Mouse (Mus musculus): ENCODE data around the gene Acad10.

Gene Acad10

GRCm38 (mm10) chr5:121597332-121597731, 63.0 kb downstream of the Acad10 start:
- peak; percentile 31 for DNase-seq (ENCODE audit: low spot score in 2 of 2)

DNA sequence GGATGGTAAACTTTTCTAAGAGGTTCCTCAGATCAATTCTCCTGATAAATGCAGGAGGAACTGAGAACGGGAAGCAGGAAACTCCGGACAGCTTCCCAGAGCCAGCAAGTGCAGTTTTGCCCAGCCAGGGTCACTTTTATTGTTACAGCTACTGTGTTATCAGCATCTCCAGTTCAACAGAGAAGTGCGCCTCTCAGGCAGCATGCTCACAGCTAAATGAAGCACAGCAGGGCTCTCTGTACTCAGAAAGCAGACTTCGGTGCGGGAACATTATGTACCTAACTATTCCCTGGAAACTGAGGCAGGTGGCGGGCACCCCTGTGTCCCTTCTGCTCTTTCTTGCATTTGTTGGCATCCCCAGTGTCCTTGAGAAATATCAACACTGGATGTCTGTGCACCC, 64.1 kb downstream of the Acad10 start:
- DNase-seq (ENCODE audit: low spot score in 2 of 2), result no peak

- no peak for DNase-seq (ENCODE audit: low spot score in 2 of 2)
Measured at GRCm38 (mm10) chr5:121595758-121596157, 64.6 kb downstream of the Acad10 start.

GRCm38 (mm10) chr5:121594714-121595313, 65.5 kb downstream of the Acad10 start:
- DNase-seq (ENCODE audit: low spot score in 2 of 2), result no peak

DNA sequence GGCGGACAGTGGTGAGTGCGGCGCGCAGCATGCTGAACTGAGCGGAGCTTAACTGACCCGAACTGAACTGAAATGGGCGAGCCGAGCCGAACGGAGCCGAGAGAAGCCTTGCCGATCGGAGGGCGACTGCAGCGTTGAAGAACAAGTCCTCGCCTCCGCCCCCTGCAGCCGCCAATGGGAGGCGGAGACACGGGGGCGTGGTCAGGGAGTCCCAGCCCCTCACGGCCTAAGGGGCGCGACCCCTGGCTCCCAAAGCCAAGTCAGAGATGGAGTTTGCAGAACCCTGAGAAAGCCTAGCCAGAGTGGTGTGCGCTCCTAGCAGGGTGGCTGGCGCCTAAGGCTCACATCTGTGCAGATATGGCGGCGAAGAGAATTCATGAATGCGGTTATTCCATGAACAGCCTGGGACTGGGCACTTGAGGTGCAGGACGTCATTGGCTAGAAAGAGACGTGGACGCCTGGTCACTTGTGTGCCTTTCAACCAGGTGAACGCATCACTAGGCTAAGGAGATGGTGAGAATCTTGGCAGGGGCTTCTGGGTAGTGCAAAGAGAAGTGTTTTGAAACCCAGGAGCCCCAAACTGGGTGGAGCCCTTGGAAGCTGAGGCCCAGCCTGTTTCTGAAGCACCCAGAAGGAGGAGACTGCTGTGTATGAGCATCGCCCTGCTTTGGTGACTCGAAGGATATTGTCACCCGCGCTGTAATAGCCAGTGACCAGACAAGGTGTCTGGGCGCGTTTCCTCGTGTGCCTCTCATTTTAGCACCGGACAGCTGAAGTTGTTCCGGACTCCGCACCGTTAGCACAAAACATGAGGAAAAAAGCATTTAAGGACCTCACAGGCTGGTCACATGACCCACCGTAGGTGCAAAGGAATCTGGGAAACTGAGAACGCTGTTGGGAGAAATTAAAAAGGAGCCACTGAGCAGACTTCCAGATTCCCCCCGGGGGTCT, 66.6 kb downstream of the Acad10 start, which contains the start of gene Aldh2:
Aldh2 (minus strand) TSS at position 374 of the 951 bp plus-strand sequence.
- peak; percentile 86 to 88 for DNase-seq (ENCODE audit: low spot score in 2 of 2)

- peak; percentile 15 to 22 for DNase-seq (ENCODE audit: low spot score in 2 of 2)
Measured at GRCm38 (mm10) chr5:121592816-121593407, 67.4 kb downstream of the Acad10 start.

DNA sequence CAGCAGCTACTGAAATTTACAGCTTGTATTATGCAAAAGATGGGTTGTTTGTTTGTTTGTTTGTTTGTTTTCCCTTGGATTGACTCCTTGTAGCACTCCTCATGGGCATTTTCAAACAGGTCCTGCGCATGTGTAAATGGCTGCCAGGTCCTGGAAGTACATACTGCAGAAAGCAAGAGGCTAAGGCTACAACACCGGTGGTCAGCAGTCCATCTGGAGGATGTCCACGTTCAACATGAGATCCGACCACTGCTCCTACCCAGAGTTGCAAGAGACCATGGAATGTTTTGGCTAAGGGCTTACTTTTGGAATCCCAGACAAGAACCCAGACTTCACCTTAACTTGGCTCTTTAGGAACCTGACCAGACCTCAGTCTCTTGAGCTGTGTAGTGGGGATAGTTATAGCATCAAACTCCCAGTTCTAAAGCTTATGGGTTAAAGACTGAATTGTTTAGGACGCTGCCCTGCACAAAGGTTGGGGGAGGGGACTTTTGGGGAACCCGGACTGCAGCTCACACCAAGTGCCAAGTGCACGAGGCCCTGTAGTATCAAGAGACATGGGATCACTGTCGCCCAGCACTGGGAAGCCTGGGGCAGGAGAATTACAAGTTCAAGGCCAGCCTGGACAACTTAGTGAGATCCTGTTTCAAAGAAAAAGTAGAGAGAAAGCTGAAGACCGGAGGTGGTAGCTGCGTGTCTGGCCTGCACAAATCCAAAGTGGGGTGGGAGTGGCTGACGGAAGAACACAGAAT, 68.1 kb downstream of the Acad10 start:
- peak in 1 of 2 experiments; percentile 31 for DNase-seq (ENCODE audit: low spot score in 2 of 2)

DNA sequence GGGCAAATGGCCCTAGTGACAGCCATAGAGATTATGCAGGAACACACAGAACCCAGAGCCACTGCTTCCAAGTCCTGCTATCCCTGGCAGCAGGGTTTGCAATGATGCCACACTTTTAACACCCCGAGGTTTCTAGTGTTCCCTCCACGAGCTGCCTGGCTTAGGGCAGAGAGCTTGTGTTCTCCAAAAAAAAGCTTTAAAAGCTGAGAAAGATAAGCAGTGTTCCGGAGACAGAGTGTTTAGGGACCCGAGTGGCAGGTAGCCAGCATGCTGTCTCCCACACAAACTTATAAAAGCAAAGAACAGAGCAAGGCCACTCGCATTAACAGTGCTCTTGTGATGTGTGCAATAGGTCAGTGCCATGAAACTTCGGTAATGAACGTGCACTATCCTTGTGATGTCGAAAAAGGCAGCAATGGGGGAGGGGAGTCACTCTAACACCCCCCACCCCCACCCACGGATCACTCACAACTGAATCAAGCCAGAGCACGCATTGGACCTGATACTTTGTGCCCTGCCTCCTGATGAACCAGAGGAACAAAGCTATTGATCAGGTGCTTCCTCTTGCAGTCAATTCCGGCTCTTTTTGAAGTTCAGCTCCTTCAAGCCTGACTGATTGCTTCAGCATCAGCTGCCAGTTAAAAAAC, 68.8 kb downstream of the Acad10 start:
- no peak for DNase-seq (ENCODE audit: low spot score in 2 of 2)

DNA sequence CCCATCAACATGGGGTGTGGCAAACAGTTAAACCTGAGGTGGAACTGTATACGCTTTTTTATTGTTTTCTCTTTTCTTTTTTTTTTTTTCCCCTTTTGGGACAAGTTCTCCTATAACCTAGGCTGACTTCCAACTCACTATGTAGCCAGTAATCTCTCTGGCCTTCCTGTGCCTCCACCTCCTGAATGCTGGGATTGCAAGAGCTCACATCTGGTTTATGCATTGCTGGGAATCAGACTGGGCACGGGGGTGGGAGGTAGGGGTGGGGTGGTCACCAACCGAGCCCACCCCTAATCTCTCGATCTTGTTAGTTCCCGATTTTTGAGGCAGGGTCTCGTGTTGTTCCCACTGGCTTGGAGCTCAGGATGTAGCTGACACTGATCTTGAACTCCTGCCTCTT, 70.4 kb downstream of the Acad10 start:
- DNase-seq (ENCODE audit: low spot score in 2 of 2), result no peak

GRCm38 (mm10) chr5:121586400-121587039, 73.8 kb downstream of the Acad10 start:
- DNase-seq (ENCODE audit: low spot score in 2 of 2), result peak; percentile 83 to 86

GRCm38 (mm10) chr5:121585699-121586098, 74.6 kb downstream of the Acad10 start:
- no peak for DNase-seq (ENCODE audit: low spot score in 2 of 2)

GRCm38 (mm10) chr5:121585005-121585404, 75.3 kb downstream of the Acad10 start:
- DNase-seq (ENCODE audit: low spot score in 2 of 2), result no peak

DNA sequence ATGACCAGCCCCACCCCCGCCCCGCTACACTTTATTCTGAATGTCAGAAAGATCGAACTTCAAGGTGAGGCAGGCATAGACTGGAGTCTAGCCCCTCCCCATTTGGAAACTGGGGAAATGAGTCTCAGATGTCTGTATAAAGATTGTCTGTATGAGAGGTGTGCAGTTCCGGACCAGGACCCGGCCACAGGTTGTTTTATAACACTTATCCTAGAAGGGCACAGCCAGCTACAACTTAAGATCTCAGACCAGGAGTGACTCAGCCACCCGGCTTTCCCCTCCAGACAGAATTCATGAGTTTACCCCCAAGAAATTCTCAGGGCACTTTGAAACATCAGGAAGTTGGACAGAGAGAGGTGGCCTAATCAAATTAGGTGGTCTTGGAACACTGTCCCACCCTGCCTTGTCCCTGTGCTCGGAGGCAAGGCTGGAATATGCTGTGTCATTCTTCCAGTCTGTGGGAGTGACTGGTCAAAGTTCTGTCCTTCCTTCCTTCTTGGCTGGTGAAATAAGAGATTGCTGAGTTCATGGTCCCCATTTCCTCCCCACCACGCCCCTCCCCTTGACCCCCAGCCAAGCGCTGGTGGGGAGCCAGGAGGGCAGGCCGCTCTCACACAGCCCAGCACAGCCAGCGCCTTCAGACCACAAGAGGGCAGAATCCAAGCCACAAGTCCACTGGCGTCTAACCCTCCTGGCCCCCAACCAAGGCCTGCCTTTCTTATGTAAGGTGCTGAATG, 76.4 kb downstream of the Acad10 start:
- DNase-seq (ENCODE audit: low spot score in 2 of 2), result peak; percentile 77 to 83

GRCm38 (mm10) chr5:121581945-121582344, 78.4 kb downstream of the Acad10 start:
- no peak for DNase-seq (ENCODE audit: low spot score in 2 of 2)

GRCm38 (mm10) chr5:121576927-121577488, 83.3 kb downstream of the Acad10 start:
- no peak for DNase-seq (ENCODE audit: low spot score in 2 of 2)

DNA sequence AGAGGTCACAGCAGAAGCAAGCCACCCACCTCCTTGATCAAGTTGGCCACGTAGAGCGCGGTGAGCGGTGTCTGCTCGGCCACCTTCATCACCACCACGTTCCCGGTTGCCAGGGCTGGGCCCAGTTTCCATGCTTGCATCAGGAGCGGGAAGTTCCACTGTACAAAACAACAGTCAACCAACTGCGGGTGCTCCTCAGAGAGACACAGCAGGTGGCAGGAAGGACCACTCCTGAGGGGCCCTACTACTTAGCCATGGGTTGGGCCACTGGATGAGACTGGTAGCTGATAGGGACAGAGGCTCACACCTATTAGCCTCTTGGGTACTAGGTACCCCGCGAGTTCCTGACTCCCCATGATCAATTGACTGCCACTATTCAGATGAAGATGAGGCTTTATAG, 84.4 kb downstream of the Acad10 start:
- no peak for DNase-seq (ENCODE audit: low spot score in 2 of 2)

DNA sequence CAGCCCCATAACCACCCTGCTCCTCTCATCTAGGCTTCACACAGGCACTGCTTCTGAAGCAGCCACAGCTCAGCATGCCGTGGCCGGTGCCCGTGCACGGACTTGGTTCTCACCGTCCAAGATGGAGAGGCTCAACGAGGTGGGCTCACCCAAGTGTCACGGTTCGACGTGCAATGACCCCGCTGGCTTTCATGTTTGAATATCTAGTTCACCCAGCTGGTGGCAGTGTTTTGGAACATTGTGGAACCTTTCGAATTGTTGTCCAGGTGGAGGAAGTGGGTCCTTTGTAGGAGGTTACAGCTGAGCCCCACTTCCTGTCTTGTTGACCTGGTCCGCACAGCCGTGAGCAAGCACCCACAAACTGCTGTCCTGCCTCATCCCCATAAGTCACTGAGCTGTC, 86.2 kb downstream of the Acad10 start:
- peak; percentile 45 to 57 for DNase-seq (ENCODE audit: low spot score in 2 of 2)

Measured in spleen, postnatal 36 days (tissue).